Mouse (Mus musculus) CH12.LX (cell line): Measurements from ENCODE around the gene Vwa3a. TPM values are rescaled to one million over a fixed set of nuclear protein-coding genes. Genes with fewer than 3 reads are reported as not detected.

Experiments used
- DNase-seq: peaks from one replicate; pipeline ENCODE4 v3.0.0-alpha.2; 2013; ENCODE audit errors: extremely low read depth
- H3K27ac ChIP-seq: 2 replicates; pipeline ENCODE4 v1.5.1; 2012; ENCODE audit warnings: low read depth, mild to moderate bottlenecking, control low read depth, moderate library complexity; ENCODE audit not compliant: insufficient read depth
- H3K27me3 ChIP-seq: replicated peaks from 2 replicates; pipeline ENCODE3; 2012; ENCODE audit warnings: inconsistent platforms
- H3K36me3 ChIP-seq, 2 experiments: replicated peaks in 1 of 2; 2 replicates each; pipeline versions ENCODE3 to v1.6.1; 2012; ENCODE audit warnings: inconsistent platforms in 1 of 2, low read length in 1 of 2, mild to moderate bottlenecking in 1 of 2, mixed read lengths in 1 of 2, moderate library complexity in 1 of 2; ENCODE audit not compliant: control insufficient read depth in 1 of 2, insufficient read depth in 1 of 2
- H3K4me1 ChIP-seq, 2 experiments: 2 replicates each; pipeline ENCODE4 v1.6.1; 2012; ENCODE audit warnings: inconsistent platforms in 1 of 2, moderate library complexity in 1 of 2; ENCODE audit not compliant: insufficient read depth in 2 of 2, control insufficient read depth in 1 of 2
- H3K4me2 ChIP-seq: 2 replicates; pipeline ENCODE4 v1.6.1; 2012; ENCODE audit warnings: low read depth, mild to moderate bottlenecking, control low read depth; ENCODE audit not compliant: poor library complexity, insufficient read depth, severe bottlenecking
- H3K4me3 ChIP-seq, 3 experiments: fragments of 150-350 bp in 1 of 3; sonication (generic) in 1 of 3; replicated peaks in 1 of 3; 2 replicates each; pipeline versions ENCODE3 to v1.5.1; 2011 to 2012; ENCODE audit warnings: low read depth in 2 of 3, low read length in 2 of 3, mild to moderate bottlenecking in 2 of 3, moderate library complexity in 2 of 3, control low read depth in 1 of 3, improper control_type of control experiment in 1 of 3, inconsistent platforms in 1 of 3, mixed read lengths in 1 of 3; ENCODE audit not compliant: poor library complexity in 1 of 3
- H3K79me2 ChIP-seq: replicated peaks from 2 replicates; pipeline ENCODE4 v1.6.1; 2012; ENCODE audit warnings: mild to moderate bottlenecking, moderate library complexity; ENCODE audit not compliant: control insufficient read depth, poor library complexity, insufficient read depth, severe bottlenecking; ENCODE audit errors: extremely low read depth
- H3K9ac ChIP-seq: 2 replicates; pipeline ENCODE4 v1.6.1; 2012; ENCODE audit warnings: low read depth, mild to moderate bottlenecking, control low read depth, moderate library complexity; ENCODE audit not compliant: insufficient read depth
- H3K9me3 ChIP-seq: replicated peaks from 2 replicates; pipeline ENCODE3; 2012; ENCODE audit warnings: low read length, inconsistent platforms, mixed read lengths
- BHLHE40 ChIP-seq: IDR thresholded peaks from 2 replicates; pipeline ENCODE4 v1.6.1; 2011; ENCODE audit warnings: mild to moderate bottlenecking, low read depth, low read length, improper control_type of control experiment
- CTCF ChIP-seq, 2 experiments: IDR thresholded peaks in 1 of 2; conservative IDR thresholded peaks in 1 of 2; 2 replicates each; pipeline ENCODE4 v1.5.1; 2011 to 2012; ENCODE audit warnings: low read depth in 2 of 2, low read length in 2 of 2, improper control_type of control experiment in 1 of 2, inconsistent platforms in 1 of 2, mild to moderate bottlenecking in 1 of 2, moderate library complexity in 1 of 2
- E2F4 ChIP-seq: IDR thresholded peaks from 2 replicates; pipeline ENCODE4 v1.6.1; 2011; ENCODE audit warnings: low read depth, low read length, improper control_type of control experiment; ENCODE audit not compliant: insufficient replicate concordance
- ELF1 ChIP-seq: IDR thresholded peaks from 2 replicates; pipeline ENCODE4 v1.6.1; 2014; ENCODE audit warnings: low read depth, mild to moderate bottlenecking, inconsistent platforms, low read length, improper control_type of control experiment
- GABPA ChIP-seq: IDR thresholded peaks from 2 replicates; pipeline ENCODE4 v1.6.1; 2012; ENCODE audit warnings: low read depth, low read length, improper control_type of control experiment, inconsistent platforms; ENCODE audit not compliant: insufficient replicate concordance
- IRF4 ChIP-seq: IDR thresholded peaks from 2 replicates; pipeline ENCODE4 v1.6.1; 2014; ENCODE audit warnings: low read depth, mild to moderate bottlenecking, inconsistent platforms, low read length, improper control_type of control experiment
- MAFK ChIP-seq: IDR thresholded peaks from 2 replicates; pipeline ENCODE4 v1.6.1; 2011; ENCODE audit warnings: low read length, improper control_type of control experiment; ENCODE audit not compliant: insufficient replicate concordance
- MXI1 ChIP-seq: IDR thresholded peaks from 2 replicates; pipeline ENCODE4 v1.6.1; 2011; ENCODE audit warnings: mild to moderate bottlenecking, low read depth, low read length, improper control_type of control experiment
- TCF12 ChIP-seq: IDR thresholded peaks from 2 replicates; pipeline ENCODE4 v1.6.1; 2014; ENCODE audit warnings: low read depth, mild to moderate bottlenecking, inconsistent platforms, low read length, improper control_type of control experiment
- UBTF ChIP-seq: IDR thresholded peaks from 2 replicates; pipeline ENCODE4 v1.6.1; 2012; ENCODE audit warnings: low read depth, mild to moderate bottlenecking, inconsistent platforms, low read length, improper control_type of control experiment, moderate library complexity
- USF1 ChIP-seq: IDR thresholded peaks from 2 replicates; pipeline ENCODE4 v1.6.1; 2014; ENCODE audit warnings: low read depth, mild to moderate bottlenecking, inconsistent platforms, low read length, improper control_type of control experiment
- ZC3H11A ChIP-seq: IDR thresholded peaks from 2 replicates; pipeline ENCODE4 v1.6.1; 2012; ENCODE audit warnings: low read depth, mild to moderate bottlenecking, inconsistent platforms, low read length, improper control_type of control experiment
- ZKSCAN1 ChIP-seq: IDR thresholded peaks from 2 replicates; pipeline ENCODE4 v1.6.1; 2012; ENCODE audit warnings: low read depth, inconsistent platforms, low read length, improper control_type of control experiment, borderline replicate concordance
- ZMIZ1 ChIP-seq: IDR thresholded peaks from 2 replicates; pipeline ENCODE4 v1.6.1; 2012; ENCODE audit warnings: low read depth, mild to moderate bottlenecking, inconsistent platforms, low read length, improper control_type of control experiment
- ZNF384 ChIP-seq: IDR thresholded peaks from 2 replicates; pipeline ENCODE4 v1.6.1; 2012; ENCODE audit warnings: low read depth, low read length, improper control_type of control experiment, inconsistent platforms
- dilution Hi-C: fragments of 300-500 bp; cut with MboI; formaldehyde crosslinking; loops from 2 replicates; pipeline ENCODE4 v1.14.3; 2020; ENCODE audit warnings: low sequenced_read_pairs; ENCODE audit not compliant: extremely low pct_unique_long_range_greater_than_20kb, extremely low pct_ligation_motif_present
- in situ Hi-C: fragments of 300-500 bp; cut with MboI; formaldehyde crosslinking; loops from 3 replicates; pipeline ENCODE4 v1.14.3; 2019; ENCODE audit warnings: low sequenced_read_pairs, low pct_ligation_motif_present, low pct_unique_long_range_greater_than_20kb, mixed read lengths
- polyA plus RNA-seq: library from polyadenylated mRNA; unstranded; fragments of >175 nt; gene quantifications from 2 replicates; pipeline ENCODE4 v1.2.1, GENCODE M21; 2012; ENCODE audit warnings: low read depth; ENCODE audit not compliant: insufficient read length
- total RNA-seq, 2 experiments: library from RNA; depleted of rRNA; stranded (reverse); fragments of 300-350 nt in 1 of 2; fragments of >200 nt in 1 of 2; gene quantifications; 2 replicates each; pipeline ENCODE4 v1.2.3; 2012 to 2014

Gene Vwa3a
- total RNA-seq (2012; rRNA removed) = not detected in 2 replicates
- not detected in 2 replicates for total RNA-seq (2014; rRNA removed)
- polyA plus RNA-seq = not detected in 2 replicates

GRCm38 (mm10) chr7:120739018-120739417 is at the start of gene Vwa3a:
Vwa3a (plus strand) TSS chr7:120739318.
- no peaks in the 10 kb centered on the region for H3K4me1 ChIP-seq
- peaks cover 0 to 12% of the 10 kb centered on the region in 2 experiments for H3K36me3 ChIP-seq
- dilution Hi-C loops = no loop called here
- no peak within 1 kb of the TSS for H3K9ac ChIP-seq
- no peaks in the 10 kb centered on the region for H3K79me2 ChIP-seq
- no peak within 1 kb of the TSS for H3K4me2 ChIP-seq
- no peaks in the 10 kb centered on the region for H3K27me3 ChIP-seq
- no peak for DNase-seq
- H3K9me3 ChIP-seq = no peaks in the 10 kb centered on the region
- no peak within 1 kb of the TSS for H3K27ac ChIP-seq
- no peak within 1 kb of the TSS for H3K4me3 ChIP-seq
- in situ Hi-C loops = no loop called here
- TF ChIP-seq ZMIZ1 (no peak), ZC3H11A (no peak), BHLHE40 (no peak), ELF1 (no peak), MAFK (no peak), MXI1 (no peak), E2F4 (no peak), ZNF384 (no peak), CTCF (conservative IDR thresholded peaks at IDR 0.05 in 1 of 2, IDR thresholded peaks at IDR 0.05 in 1 of 2; ENCODE audit: low read depth in 2 of 2, low read length in 2 of 2) (no peak), USF1 (no peak), ZKSCAN1 (no peak), UBTF (no peak), GABPA (no peak), IRF4 (no peak)
- TF ChIP-seq, all 38 proteins: peak for 0

GRCm38 (mm10) chr7:120690634-120691033 is 48.5 kb upstream of the Vwa3a start:
- H3K79me2 ChIP-seq = peaks cover 3% of the 10 kb centered on the region; the same call in 1 of the 2 replicates
- no peak overlapping the region for H3K4me3 ChIP-seq
- DNase-seq = no peak
- no peak overlapping the region for H3K4me2 ChIP-seq
- H3K36me3 ChIP-seq = peaks cover 6 to 40% of the 10 kb centered on the region in 2 experiments
- dilution Hi-C loops = no loop called here
- H3K27me3 ChIP-seq = no peaks in the 10 kb centered on the region
- no peak overlapping the region for H3K27ac ChIP-seq
- no peak overlapping the region for H3K9ac ChIP-seq
- peaks cover 5 to 14% of the 10 kb centered on the region in 2 experiments; a peak in 3 of 4 replicates for H3K4me1 ChIP-seq
- TF ChIP-seq CTCF (conservative IDR thresholded peaks at IDR 0.05 in 1 of 2, IDR thresholded peaks at IDR 0.05 in 1 of 2; ENCODE audit: low read depth in 2 of 2, low read length in 2 of 2) (peak in 1 of 2 experiments; percentile 28; a peak in 2 of 4 replicates), TCF12 (no peak)
- in situ Hi-C loops = no loop called here
- no peaks in the 10 kb centered on the region for H3K9me3 ChIP-seq
